Mouse (Mus musculus): ENCODE data around the gene Pip4p1. TPM values are rescaled to one million over a fixed set of nuclear protein-coding genes. Genes with fewer than 3 reads are reported as not detected.

Pip4p1 gene
- 10 to 100 TPM; 60.2 to 68.1 TPM for polyA plus RNA-seq (2017; shearing (Covaris generic))

GRCm38 (mm10) chr14:50930754-50931492 is at the start of gene Pip4p1, which contains the start of gene Pnp:
Gene Pip4p1, minus strand, starts transcription at chr14:50930856.
Gene Pnp, plus strand, starts transcription at chr14:50931082.

GRCm38 (mm10) chr14:50955942-50956508 is 25.4 kb upstream of the Pip4p1 start, which contains the start of gene Pnp2:
Gene Pnp2, plus strand, starts transcription at chr14:50955992.

GRCm38 (mm10) chr14:50943932-50944667 is 13.4 kb upstream of the Pip4p1 start, which contains the start of gene Gm49342:
Gene Gm49342, plus strand, starts transcription at chr14:50944517.

DNA sequence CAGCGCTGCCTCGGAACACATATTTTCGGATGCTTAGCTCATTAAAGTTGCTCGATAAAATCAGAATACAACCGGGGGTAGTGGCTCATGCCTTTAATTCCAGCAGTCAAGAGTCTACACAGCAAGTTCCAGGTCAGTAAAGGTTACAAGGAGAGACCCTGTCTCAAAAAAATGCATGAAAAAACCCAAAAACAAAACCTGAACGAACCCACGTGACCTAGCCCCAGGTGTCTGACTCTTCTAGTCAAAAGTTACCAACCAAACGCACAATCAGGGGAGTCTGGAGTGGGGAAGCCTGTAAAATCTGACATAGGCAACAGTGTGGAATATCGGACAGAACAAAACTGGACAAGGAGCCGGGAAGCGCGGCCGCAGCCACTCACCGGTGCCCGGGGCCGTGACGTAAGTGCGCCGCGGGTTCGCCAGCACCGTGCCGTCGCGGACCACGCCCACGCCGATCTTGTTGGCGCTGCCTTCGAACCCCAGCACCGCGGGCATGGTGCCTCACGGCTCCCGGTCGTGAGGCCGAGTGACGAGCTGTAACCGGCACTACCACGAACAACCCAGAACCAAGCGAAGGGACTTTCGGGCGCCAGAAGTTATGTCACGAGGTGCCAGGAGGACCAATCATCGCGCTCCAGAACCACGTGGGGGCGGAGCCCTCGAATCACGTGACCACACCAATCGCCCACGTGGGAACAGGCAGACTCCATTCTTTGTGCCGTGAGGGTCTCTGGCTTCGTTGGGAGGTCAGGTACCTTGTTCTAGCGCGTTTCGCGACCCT is 6.2 kb downstream of the Pip4p1 start, which contains the start of the genes Osgep and Apex1:
Gene Osgep (minus strand): TSS at position 613 of the 784 bp plus-strand sequence.
Gene Apex1 (plus strand): TSS at position 688 of the 784 bp plus-strand sequence.

GRCm38 (mm10) chr14:50897374-50897765 is 33.3 kb downstream of the Pip4p1 start, which contains the start of gene Klhl33:
Gene Klhl33, minus strand, starts transcription at chr14:50897507.

Other genes with a start within 250 kb of the Pip4p1 start
- gene Olfr747, start 237.7 kb downstream of the Pip4p1 start, polyA plus RNA-seq (2017; shearing (Covaris generic)) = not detected
- under 1 TPM in 1 of 2 experiments, not detected in 1; 0.36 TPM for gene Olfr748, start 223.5 kb downstream of the Pip4p1 start, polyA plus RNA-seq (2017; shearing (Covaris generic))
- gene Olfr749, start 185.8 kb downstream of the Pip4p1 start, polyA plus RNA-seq (2017; shearing (Covaris generic)) = not detected
- 100 to 1,000 TPM; 103 to 104 TPM for gene Ttc5, start 145.3 kb downstream of the Pip4p1 start, polyA plus RNA-seq (2017; shearing (Covaris generic))
- not detected for gene Ccnb1ip1, start 123.1 kb downstream of the Pip4p1 start, polyA plus RNA-seq (2017; shearing (Covaris generic))
- 10 to 100 TPM; 59.8 to 62.3 TPM for gene Parp2, start 123.0 kb downstream of the Pip4p1 start, polyA plus RNA-seq (2017; shearing (Covaris generic))
- gene Tep1, start 60.3 kb downstream of the Pip4p1 start, polyA plus RNA-seq (2017; shearing (Covaris generic)) = 10 to 100 TPM; 19.2 to 24.1 TPM
- under 1 TPM; 0.02 to 0.21 TPM for gene Klhl33, start 33.3 kb downstream of the Pip4p1 start, polyA plus RNA-seq (2017; shearing (Covaris generic))
- gene Osgep, start 6.0 kb downstream of the Pip4p1 start, polyA plus RNA-seq (2017; shearing (Covaris generic)) = 10 to 100 TPM; 84.6 to 90.7 TPM
- gene Apex1, start 5.9 kb downstream of the Pip4p1 start, polyA plus RNA-seq (2017; shearing (Covaris generic)) = 10 to 100 TPM; 41.2 to 87.4 TPM
- 10 to 100 TPM; 50.8 to 76.6 TPM for gene Pnp, start 226 bp upstream of the Pip4p1 start, polyA plus RNA-seq (2017; shearing (Covaris generic))
- not detected for gene Gm49342, start 13.7 kb upstream of the Pip4p1 start, polyA plus RNA-seq (2017; shearing (Covaris generic))
- gene Pnp2, start 25.1 kb upstream of the Pip4p1 start, polyA plus RNA-seq (2017; shearing (Covaris generic)) = 1 to 10 TPM; 1.6 to 2.0 TPM
- gene Rnase10, start 76.9 kb upstream of the Pip4p1 start, polyA plus RNA-seq (2017; shearing (Covaris generic)) = under 1 TPM in 1 of 2 experiments, not detected in 1; 0.19 TPM
- gene Rnase9, start 111.0 kb upstream of the Pip4p1 start, polyA plus RNA-seq (2017; shearing (Covaris generic)) = not detected
- not detected for gene Rnase11, start 119.3 kb upstream of the Pip4p1 start, polyA plus RNA-seq (2017; shearing (Covaris generic))
- gene Rnase12, start 126.8 kb upstream of the Pip4p1 start, polyA plus RNA-seq (2017; shearing (Covaris generic)) = under 1 TPM in 1 of 2 experiments, not detected in 1; 0.51 TPM
- under 1 TPM in 1 of 2 experiments, not detected in 1; 0.44 TPM for gene Olfr750, start 143.6 kb upstream of the Pip4p1 start, polyA plus RNA-seq (2017; shearing (Covaris generic))
- 10 to 100 TPM in 1 of 2 experiments, 1 to 10 TPM in 1; 9.8 to 25.8 TPM for gene Rnase4, start 160.2 kb upstream of the Pip4p1 start, polyA plus RNA-seq (2017; shearing (Covaris generic))
- gene Ang, start 160.3 kb upstream of the Pip4p1 start, polyA plus RNA-seq (2017; shearing (Covaris generic)) = 1 to 10 TPM in 1 of 2 experiments, under 1 TPM in 1; 0.49 to 8.6 TPM
- gene Eddm3b, start 183.6 kb upstream of the Pip4p1 start, polyA plus RNA-seq (2017; shearing (Covaris generic)) = not detected
- 1 to 10 TPM; 1.3 to 2.7 TPM for gene Rnase6, start 193.1 kb upstream of the Pip4p1 start, polyA plus RNA-seq (2017; shearing (Covaris generic))
- under 1 TPM in 1 of 2 experiments, not detected in 1; 0.47 TPM for gene Rnase1, start 215.9 kb upstream of the Pip4p1 start, polyA plus RNA-seq (2017; shearing (Covaris generic))
- gene Rnase2b, start 231.4 kb upstream of the Pip4p1 start, polyA plus RNA-seq (2017; shearing (Covaris generic)) = not detected

Data from activated CD4-positive, CD25-positive, alpha-beta regulatory T cell (primary cell).